Mouse (Mus musculus) CH12.LX (cell line): Measurements from ENCODE around the gene Gtdc1.

Source experiments
- CHD1 ChIP-seq: IDR thresholded peaks from 2 replicates; pipeline ENCODE4 v1.6.1; 2012; ENCODE audit warnings: low read depth, low read length, improper control_type of control experiment, inconsistent platforms
- CHD2 ChIP-seq: IDR thresholded peaks from 2 replicates; pipeline ENCODE4 v1.6.1; 2011; ENCODE audit warnings: low read length, improper control_type of control experiment
- CTCF ChIP-seq, 2 experiments: IDR thresholded peaks in 1 of 2; conservative IDR thresholded peaks in 1 of 2; 2 replicates each; pipeline ENCODE4 v1.5.1; 2011 to 2012; ENCODE audit warnings: low read depth in 2 of 2, low read length in 2 of 2, improper control_type of control experiment in 1 of 2, inconsistent platforms in 1 of 2, mild to moderate bottlenecking in 1 of 2, moderate library complexity in 1 of 2
- HCFC1 ChIP-seq: IDR thresholded peaks from 2 replicates; pipeline ENCODE4 v1.6.1; 2012; ENCODE audit warnings: low read depth, mild to moderate bottlenecking, inconsistent platforms, low read length, improper control_type of control experiment
- KAT2A ChIP-seq: IDR thresholded peaks from 2 replicates; pipeline ENCODE4 v1.6.1; 2012; ENCODE audit warnings: low read length, improper control_type of control experiment, inconsistent platforms; ENCODE audit not compliant: insufficient replicate concordance
- MEF2A ChIP-seq: IDR thresholded peaks from 2 replicates; pipeline ENCODE4 v1.6.1; 2014; ENCODE audit warnings: low read depth, mild to moderate bottlenecking, inconsistent platforms, low read length, improper control_type of control experiment, borderline replicate concordance
- MXI1 ChIP-seq: IDR thresholded peaks from 2 replicates; pipeline ENCODE4 v1.6.1; 2011; ENCODE audit warnings: mild to moderate bottlenecking, low read depth, low read length, improper control_type of control experiment
- POLR2A ChIP-seq: IDR thresholded peaks from 2 replicates; pipeline ENCODE4 v1.6.1; 2011; ENCODE audit warnings: low read depth, mild to moderate bottlenecking, improper control_type of control experiment, low read length
- POLR2AphosphoS2 ChIP-seq: IDR thresholded peaks from 2 replicates; pipeline ENCODE4 v1.6.1; 2011; ENCODE audit warnings: low read depth, low read length, improper control_type of control experiment
- USF1 ChIP-seq: IDR thresholded peaks from 2 replicates; pipeline ENCODE4 v1.6.1; 2014; ENCODE audit warnings: low read depth, mild to moderate bottlenecking, inconsistent platforms, low read length, improper control_type of control experiment

DNA sequence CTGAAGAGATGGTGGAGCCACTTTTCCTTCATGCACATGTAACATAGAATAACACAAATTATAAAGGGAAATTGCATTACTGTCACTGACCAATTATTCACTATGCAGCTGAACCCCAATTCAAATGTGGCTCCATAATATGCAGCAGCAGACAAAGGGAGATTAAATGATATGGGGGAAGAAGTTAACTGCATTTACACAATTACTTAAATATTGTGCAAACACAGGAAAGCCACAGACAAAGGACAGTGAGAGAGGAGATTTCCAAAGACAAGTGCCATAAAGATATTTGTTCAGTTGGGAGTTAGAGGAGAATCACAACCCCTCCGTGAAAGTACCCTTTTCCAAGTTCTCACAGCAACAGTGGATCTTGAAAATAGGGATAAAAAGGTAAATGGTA, 163.6 kb downstream of the Gtdc1 start:
- TF ChIP-seq HCFC1 (no peak), CTCF (conservative IDR thresholded peaks at IDR 0.05 in 1 of 2, IDR thresholded peaks at IDR 0.05 in 1 of 2; ENCODE audit: low read depth in 2 of 2, low read length in 2 of 2) (no peak), POLR2A (no peak), CHD2 (no peak), USF1 (no peak), KAT2A (no peak), CHD1 (no peak), POLR2AphosphoS2 (no peak), MXI1 (no peak), MEF2A (no peak)
